Mouse (Mus musculus) hematopoietic stem cell, adult 5-6 weeks (primary cell): Measurements from ENCODE around the gene Gm37240. TPM values are rescaled to one million over a fixed set of nuclear protein-coding genes. Genes with fewer than 3 reads are reported as not detected.

ENCODE experiments used
- ATAC-seq, 2 experiments: fragments of 125-278 bp in 1 of 2; replicated peaks in 1 of 2; 2 replicates each; pipeline ENCODE4 v1.8.0; 2016 to 2017; ENCODE audit warnings: inconsistent platforms in 2 of 2, mild to moderate bottlenecking in 2 of 2, moderate number of reproducible peaks in 2 of 2, low read depth in 1 of 2, moderate TSS enrichment in 1 of 2; ENCODE audit not compliant: low FRiP score in 2 of 2, poor library complexity in 2 of 2, severe bottlenecking in 2 of 2, insufficient read depth in 1 of 2, low TSS enrichment in 1 of 2
- total RNA-seq: library from RNA; stranded (forward); fragments of 172-1452, 232-1000 nt; gene quantifications from 2 replicates; pipeline ENCODE4 v1.2.3, GENCODE M21; 2017

Gm37240 gene
- total RNA-seq, 1 experiment from 2014 or later, result not detected

DNA sequence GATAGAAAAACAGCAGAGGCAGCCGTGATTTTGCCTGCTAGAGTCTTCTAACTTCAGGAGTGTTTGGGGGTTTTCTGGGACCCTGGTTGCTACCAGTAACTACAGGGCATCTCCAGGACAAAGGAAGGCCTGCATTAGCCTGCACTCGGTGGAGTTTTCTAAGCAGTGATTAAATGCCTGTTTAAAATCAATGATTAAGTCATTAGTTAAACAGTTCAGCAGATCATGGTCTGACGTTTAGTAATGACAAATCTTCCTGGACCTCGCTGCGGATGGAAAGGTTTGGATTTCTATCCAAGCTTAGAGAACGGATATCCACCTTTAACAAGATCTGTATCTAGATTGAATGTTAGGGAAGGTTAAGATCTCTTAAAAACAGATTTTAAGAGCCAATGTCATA is 1246.8 kb downstream of the Gm37240 start:
- no peak for ATAC-seq

DNA sequence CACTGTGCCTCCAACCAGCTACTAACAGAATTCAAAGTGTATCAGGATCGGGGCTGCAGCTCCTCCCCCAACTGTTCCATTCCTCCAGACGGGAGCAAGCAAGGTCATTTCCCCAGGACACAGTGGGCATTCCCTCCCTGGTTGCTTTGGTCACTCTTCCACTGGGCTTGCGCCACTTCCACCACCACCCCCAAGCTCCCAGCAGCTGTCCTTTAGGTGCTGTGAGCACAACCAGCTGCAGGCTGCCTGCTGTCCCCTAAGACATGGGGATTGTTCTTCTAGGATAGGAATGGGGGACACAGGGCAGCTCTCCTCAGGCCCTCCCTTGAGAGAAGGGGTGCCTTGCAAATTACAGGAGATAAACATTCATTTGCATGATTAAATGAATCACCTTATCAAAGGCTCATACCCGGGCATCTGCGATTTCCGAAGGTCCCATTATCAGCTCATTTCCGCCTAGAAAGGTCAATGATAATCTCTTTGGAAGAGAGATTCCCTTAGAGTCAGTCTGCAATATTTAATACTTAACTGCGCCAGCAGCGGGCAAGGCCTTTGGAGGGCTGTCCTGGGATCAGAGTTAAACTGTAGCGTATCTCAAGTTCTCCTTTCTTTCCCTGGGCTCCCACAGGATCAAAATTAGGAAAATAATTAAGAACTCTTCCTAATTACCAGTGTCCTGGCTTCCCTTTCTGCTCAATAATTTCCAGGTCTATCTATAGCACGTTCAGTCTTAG is 1247.4 kb downstream of the Gm37240 start:
- ATAC-seq, result no peak

DNA sequence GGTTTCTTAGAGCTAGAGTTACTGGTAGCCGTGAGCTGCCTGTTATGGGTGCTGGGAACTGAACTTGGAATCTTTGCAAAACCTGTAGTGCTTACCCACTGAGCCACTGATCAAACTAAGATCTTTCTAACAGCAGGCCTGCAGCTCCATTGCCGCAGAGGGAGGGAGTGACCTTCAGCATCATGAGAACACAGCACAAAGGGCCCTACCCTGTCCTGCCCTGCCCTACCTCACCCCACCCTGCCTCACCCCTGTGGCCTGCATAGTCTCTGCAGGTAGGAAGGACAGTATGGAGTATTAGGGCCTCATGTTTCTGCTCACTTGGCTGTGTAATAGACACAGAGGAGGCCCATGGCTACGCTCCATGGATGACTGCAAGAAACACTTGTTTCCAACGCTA is 1248.5 kb downstream of the Gm37240 start:
- ATAC-seq, result no peak

DNA sequence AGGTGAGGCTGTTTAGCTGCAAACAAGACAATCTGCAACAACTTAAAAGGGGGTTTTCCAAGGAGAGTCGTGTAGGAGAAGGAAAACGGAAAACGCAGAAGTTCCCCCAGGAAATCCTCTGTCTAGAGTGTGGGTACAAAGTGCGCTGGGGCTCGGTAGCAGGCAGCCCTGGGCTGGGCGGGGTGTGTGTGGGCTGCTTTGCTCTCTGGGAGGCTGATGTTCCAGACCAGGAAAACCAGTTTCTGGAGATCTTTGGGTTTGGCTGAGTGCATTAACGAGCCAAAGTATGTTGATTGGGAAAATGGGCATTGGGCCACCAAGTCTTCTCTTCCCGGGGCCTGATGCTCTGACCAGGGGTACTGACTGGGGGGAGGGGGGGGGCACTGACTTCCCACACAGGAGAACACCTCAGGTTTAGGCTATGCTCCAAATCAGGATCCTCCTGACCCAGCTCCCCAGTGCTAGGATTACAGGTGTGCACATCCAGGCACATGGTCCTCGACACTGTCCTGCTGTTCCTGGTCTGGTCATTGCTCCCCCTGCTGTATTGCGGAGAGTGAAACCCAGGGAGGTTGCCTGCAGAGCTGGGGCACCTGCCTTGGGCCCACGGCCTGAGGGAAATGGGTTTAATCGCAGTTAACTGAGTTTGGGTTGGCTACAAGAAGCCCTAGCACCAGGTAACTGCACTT is 1249.3 kb downstream of the Gm37240 start:
- ATAC-seq, result no peak; a peak in 1 of 4 replicates

DNA sequence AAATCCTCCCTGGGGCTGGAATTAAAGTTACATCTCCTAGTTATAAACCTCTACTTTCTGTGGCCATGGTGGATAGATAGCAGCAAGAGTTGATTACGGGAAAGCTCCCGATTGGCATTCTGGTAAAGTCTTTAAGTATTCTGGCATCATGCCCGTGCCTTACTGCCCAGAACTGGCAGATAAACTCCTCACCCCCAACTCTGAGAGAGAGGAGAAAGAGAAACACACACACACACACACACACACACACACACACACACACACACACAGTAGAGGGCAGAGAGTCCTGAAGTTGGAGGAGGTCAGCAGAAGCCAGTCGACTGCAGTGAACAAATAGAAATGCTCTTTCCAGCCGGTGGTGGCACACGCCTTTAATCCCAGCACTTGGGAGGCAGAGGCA is 1250.2 kb downstream of the Gm37240 start:
- ATAC-seq, result no peak

DNA sequence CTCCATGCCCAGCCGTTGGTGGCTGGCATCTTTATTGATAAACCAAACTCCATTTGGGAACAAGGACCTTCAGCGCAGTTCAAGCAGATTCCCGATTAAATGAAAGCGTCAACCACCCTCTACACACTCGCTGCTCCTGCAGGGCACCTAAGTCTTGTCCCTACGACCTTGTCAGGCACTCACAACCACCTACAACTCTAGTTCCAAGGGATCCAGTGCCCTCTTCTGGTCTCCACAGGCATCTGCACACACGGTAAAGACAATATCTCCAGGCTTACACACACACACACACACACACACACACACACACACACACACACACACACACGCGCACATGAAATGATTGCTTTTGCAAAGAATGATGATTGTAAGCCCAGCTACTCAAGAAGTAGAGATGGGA is 1255.7 kb downstream of the Gm37240 start:
- no peak for ATAC-seq

DNA sequence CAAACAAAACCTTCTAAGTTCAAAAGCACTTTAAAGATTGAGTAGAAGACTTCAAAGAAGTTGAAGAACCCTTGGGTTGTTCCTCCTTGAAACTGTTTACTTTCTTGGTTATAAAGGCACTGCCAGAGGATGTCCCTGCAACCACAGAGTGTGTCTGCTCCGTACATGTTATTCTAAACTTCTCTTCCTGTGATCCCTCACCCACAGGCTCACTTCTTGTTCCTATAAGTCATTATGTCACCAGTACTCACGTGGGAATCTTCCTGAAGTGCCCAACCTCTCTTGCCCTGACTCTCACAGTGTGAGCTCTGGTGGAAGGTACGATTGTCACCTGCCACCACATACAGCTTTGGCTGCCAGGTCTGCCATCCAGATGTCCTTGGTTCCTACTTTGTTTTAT is 1265.3 kb downstream of the Gm37240 start:
- peak; percentile 66 to 71 for ATAC-seq

DNA sequence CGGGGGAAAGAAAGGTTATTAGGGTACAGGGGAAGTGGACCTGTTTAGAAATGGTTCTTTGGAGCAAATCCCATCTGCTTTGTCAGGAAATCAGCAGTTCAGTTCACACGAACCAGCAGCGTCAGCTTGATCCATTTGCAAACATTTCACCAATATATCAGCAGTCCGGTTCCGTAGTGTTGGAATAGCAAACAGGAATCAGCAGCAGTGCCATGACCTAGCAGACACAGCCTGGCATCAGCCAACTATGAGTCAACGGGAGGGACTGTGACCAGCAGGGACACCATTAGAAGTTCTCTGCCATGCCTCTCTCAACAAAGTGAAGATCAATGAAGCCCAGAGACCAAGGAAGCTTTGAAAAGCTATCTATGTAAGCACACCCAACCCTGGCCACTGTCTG is 1267.6 kb downstream of the Gm37240 start:
- ATAC-seq, result no peak

DNA sequence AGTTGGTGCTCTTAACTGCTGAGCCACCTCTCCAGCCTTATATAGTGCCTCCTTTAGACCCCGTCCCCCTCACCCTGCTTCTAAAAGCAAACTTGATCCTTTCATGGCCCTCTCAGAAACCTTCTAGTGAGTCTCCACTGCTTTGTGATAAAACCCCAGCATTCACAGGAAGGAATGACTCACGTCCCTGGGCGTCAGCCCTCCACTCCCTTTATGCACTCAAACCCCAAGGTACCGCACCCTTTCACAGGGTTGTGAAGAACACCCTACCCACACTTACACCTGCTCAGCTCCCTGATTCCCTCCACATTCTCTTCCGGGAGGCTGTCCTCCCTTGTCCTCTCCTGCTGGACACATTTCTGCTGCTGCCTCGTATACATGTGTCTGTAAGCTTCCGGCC is 1268.3 kb downstream of the Gm37240 start:
- no peak for ATAC-seq

DNA sequence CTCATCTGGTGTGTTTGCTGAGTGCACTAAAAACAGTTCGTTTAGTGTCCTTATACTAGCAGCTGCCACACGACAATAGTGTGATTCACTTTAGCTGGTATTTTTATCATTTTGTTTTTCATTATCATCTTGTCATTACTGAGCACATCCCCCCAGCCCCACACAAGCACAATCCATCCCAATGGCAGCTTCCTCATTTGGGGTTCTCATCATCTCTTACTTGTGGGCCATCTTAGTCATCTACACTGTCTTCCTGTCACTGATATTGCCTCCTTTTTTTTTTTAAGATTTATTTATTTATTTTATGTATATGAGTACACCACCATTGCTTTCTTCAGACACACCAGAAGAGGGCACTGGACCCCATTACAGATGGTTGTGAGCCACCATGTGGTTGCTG is 1268.7 kb downstream of the Gm37240 start:
- no peak for ATAC-seq

DNA sequence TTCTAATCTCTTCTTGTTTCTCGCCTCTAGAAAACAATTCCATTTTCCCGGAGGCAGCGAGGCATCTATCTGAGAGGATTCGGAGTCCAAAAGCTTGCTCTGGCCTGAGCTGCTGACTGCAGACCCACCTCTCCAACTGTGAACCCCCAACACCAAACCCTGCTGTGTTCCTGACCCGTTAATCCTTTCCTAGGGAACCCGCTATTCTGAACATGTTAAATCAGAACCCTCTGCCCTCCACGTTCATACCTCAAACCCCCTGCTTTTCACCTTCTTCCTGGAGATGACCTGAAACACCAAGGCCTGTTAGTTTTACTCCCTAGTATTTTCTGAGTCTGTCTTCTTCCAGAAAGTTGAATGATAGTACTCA is 1271.5 kb downstream of the Gm37240 start:
- no peak for ATAC-seq

DNA sequence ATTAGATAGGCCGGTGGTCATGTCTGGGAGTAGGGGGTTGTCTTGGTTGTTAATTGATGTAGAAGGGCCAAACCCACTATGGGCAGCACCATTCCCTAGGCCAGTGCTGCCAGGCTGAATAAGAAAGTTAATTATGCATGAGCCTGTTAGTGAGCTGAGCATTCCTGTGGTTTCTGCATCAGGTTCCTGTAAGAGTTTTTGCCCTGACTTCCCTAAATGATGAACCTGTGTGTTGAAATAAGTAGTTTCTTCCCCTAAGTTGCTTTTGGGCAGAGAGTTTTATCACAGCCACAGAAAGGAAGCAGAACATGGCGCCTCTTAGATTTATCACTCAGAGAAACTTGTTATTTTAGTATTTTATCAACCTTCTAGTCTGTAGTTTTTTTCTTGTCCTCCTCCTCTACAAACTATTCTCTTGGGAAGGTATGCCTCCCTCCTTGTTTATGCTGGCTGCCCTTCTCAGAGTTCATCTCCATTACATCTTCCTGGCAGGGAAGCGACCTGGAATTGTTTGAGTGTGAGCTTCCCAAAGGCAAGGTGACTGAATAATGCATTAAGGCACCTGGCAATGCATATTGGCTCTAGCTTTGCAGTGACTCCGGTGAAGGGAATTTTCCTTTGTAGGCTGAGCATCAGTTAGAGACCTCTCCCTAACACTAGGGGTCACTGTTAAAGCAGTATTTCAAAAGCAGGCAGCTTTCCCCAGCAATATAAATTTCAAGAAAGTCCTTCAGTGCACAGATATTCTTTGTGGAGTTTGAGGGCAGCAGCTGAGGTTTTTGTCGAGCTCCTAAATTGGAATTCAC is 1272.1 kb downstream of the Gm37240 start:
- ATAC-seq, result peak; percentile 80 to 92

DNA sequence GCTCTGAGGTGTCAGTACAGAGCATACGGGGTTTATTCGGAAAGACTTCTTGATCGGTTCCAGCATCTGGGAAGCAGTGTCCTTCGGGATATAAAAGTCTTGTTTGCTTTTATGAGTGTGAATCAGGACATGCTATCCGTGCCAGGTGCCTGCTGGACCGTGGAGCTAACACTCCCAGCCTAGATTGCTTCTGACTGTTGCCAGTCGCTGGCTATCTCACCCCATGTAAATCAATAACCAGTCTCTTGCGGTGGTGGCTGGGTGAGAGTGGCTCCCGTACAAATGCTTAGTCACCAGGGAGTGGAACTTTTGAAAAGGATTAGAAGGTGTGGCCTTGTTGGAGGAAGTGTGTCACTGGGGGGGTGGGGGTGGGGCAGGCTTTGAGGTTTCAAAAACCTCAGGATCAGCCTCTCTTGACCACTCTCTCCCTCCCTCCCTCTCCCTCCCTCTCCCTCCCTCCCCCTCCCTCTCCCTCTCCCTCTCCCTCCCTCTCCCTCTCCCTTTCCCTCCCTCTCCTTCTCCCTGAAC is 1277.1 kb downstream of the Gm37240 start:
- no peak for ATAC-seq

DNA sequence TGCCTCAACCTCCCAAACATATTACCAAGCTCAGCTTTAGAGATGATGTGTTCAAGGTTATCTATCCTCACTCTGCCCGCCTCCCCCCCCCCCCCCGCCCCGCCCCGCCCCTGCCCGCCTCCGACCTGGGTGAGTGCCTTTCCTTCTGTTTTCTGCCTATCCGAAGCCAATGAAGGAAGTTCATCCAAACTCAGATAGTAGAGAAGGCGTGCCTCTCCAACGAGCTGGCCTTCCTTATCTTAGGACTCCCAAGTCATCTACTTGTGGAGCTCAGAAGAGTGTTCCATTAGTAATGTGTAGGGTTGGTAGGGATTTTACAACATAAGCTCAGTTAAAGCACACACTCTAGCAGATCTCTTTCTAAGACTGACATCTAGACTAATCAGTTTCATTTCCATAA is 1284.1 kb downstream of the Gm37240 start:
- no peak for ATAC-seq

DNA sequence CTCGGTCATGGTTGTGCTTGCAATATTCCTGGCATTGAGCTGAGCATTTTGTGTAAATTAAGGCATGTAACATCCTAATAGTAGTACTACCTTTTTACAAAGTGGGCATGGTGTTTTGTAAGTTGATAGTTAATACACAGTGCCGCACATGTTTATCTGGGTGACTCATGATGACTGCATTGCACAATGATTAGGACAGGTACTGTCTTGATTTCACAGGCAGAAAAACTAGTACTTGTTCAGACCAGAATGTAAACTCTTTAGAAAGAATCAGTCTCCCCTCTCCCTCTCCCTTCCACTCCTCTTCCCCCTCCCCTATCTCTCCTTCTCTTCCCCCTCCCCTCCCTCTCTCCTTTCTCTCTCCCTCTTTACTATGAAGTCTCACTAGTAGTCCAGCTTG is 1284.6 kb downstream of the Gm37240 start:
- ATAC-seq, result no peak

DNA sequence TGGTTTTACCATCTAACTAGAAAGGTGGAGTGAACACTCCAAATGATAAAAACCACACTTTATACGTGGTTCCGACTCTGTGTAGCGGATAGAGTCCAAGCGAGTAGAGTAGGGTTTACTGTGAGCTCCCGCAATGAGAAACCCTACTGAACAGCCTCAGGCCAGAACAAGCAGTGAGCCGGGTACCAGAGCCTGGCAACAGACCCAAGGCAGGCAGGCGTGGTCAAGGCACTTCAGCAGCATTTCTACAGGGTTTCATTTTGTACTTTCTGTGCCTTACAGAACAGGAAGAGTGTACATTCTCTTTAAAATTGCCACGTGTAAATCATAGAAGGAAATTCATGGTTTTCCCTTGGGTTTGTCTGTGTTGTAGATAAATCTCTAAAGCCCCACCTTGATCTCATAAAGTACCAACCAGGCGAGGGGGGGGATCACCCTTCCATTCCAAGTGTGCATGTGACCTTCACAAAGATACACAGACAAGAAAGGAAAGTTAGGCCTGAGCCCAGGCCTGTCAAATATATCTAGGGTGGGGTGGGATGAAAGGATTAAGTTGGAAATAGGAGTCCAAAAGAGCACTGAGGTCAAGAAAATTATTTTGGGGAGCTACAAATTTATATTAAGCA is 1285.3 kb downstream of the Gm37240 start:
- ATAC-seq, result no peak; a peak in 1 of 4 replicates

DNA sequence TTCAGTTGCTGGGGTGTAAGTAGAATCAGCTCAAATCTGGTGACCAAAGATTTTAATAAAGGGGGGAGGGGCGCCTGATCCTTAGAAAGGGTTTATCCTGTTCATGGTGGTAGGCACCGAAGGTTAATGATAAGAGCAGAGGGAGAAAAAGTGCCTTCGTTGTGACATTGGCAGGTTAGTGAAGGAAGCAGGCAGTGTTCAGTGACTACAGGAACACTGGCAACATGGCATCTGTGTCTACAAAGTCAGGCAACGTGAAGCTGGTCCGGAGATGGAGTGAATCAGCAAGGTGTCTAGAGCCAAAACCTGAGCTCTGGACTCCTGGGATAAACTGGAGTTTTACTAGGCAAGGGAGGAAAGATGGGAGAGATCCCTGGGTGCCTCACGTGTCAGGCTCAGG is 1288.6 kb downstream of the Gm37240 start:
- no peak for ATAC-seq
